Mouse (Mus musculus) thymus, postnatal 0 days (tissue): ENCODE data around the gene Hes7. TPM values are rescaled to one million over a fixed set of nuclear protein-coding genes. Genes with fewer than 3 reads are reported as not detected.

ENCODE experiments used
- DNase-seq: peaks from one replicate; pipeline ENCODE4 v3.0.0-alpha.2; 2015; ENCODE audit warnings: low spot score
- polyA plus RNA-seq: library from polyadenylated mRNA; unstranded; fragments of >200 nt; fragmentation: Nextera tagmentation; extraction: Ambion mirVana; gene quantifications from 2 replicates; pipeline ENCODE4 v1.2.1, GENCODE M21; 2015

Hes7 gene
- polyA plus RNA-seq = 0.39 and 0.71 TPM in 2 replicates

DNA sequence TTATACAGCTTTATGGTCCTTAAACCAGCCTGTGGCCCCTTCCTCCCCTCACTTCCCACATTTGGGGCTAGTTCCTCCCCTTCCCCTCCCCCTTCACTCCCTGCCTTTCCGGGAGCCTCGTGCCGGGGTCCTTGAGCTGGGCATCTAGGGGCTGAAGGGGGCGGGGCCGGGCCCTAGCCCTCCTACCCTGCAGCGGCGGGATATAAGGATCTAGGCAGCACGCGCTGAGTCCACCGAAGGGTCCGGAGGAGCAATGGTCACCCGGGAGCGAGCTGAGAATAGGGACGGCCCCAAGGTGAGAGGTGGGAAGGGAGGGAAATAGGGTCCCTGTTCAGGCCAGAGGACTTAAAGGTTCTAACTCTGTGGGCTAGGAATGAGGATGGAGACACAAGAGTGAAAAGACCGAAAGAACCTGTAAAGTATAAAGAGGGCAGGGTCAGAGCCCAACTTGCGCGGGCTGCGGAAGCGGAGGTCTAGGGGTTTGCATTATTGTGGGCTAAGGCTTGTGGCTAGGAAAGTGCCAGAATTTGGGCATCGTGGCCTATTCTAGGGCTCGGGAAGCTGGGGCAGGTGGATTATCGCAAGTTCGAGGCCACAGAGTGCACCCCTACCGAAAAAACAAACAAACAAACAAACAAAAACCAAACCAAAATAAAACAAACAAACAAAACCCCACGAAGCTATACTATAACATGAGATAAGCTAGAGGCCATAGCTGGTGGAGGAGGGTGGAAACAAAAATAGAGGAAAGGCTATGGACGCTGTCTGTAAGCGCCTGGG lies at the start of gene Hes7:
Gene Hes7 (plus strand): TSS at position 184 of the 780 bp plus-strand sequence.
- DNase-seq = no peak

DNA sequence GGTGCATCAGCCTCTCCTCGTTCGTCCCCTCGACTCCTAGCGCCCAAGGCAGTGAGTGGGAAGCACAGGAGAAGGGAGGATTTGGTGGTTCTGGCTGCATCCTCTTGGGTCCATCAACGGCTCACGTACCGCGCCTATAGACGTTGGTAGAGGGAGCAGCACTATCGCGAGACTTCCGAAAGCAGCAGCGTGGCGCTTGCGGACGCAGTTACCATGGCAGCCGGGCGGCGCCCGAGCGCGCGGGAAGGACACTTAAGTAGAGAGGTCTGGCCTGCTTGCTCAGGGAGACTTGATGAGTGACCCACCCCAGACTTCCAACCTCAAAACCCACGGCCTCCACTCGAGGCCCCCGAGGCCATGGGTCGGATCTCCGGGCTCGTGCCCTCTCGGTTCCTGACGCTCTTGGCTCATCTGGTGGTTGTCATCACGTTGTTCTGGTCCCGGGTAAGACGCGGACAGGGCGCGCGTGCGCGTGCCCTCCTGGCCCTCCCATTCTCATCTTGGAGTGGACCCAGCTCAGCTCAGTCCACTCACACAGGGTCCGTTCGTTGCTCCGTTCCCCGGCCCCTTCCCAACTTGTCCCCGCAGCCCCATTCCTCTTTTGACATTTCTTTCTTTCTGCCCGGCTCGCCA lies 49.5 kb upstream of the Hes7 start, which contains the start of gene Tmem107:
Gene Tmem107 (plus strand): TSS at position 217 of the 633 bp plus-strand sequence.
- peak; percentile 95 for DNase-seq

DNA sequence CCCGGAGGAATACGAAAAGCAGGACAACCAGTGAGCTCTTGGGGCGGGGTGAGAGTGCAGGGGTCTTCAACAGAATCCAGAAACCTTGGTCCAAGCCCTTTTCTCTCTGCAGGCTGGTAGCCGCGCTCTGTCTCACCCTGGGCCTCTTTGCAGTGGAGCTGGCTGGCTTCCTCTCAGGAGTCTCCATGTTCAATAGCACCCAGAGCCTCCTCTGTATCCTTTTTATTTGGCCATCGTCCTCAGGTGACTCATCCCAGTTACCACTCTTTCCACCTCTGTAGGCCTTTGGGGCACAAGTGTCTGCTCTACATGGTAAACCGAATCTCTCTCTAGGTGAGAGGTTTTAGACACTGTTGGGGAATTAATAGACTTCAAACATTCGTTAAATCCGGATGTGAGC lies 48.9 kb upstream of the Hes7 start:
- DNase-seq = no peak

DNA sequence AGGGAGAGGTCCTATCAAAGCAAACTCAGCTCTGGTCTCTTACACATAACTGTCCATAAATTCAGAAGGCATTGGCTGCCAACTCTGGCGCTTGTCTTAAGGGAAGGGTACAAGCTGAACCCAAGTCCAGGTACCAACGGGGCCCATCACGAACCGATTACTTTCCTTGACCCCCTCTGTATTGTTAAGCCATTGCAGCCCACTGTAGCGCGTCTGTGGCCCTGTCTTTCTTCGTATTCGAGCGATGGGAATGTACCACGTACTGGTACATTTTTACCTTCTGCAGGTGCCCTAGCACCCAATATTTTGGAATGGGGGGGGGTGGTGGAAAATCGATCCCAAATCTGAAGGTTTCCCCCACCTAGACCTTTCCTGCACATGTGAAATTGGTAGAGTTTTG lies 48.0 kb upstream of the Hes7 start:
- DNase-seq = no peak

DNA sequence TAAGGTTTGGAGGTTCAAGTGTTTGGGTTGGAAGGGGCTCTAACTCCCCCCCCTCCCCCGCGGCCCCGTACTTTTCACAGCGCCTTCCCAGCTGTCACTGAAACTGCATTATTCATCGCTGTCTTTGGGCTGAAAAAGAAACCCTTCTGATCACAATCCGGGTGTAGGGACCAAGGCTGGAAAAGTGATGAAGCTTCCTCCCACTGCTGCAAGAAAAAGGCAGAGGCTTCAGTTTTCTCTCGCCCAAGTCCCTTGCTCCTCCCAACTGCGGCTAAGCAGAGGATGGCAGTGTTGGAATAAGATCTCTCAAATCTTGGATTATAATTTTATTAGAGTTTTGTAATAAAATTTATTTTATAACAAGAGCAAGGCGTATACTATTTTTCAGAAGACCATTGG lies 47.5 kb upstream of the Hes7 start:
- DNase-seq = no peak

DNA sequence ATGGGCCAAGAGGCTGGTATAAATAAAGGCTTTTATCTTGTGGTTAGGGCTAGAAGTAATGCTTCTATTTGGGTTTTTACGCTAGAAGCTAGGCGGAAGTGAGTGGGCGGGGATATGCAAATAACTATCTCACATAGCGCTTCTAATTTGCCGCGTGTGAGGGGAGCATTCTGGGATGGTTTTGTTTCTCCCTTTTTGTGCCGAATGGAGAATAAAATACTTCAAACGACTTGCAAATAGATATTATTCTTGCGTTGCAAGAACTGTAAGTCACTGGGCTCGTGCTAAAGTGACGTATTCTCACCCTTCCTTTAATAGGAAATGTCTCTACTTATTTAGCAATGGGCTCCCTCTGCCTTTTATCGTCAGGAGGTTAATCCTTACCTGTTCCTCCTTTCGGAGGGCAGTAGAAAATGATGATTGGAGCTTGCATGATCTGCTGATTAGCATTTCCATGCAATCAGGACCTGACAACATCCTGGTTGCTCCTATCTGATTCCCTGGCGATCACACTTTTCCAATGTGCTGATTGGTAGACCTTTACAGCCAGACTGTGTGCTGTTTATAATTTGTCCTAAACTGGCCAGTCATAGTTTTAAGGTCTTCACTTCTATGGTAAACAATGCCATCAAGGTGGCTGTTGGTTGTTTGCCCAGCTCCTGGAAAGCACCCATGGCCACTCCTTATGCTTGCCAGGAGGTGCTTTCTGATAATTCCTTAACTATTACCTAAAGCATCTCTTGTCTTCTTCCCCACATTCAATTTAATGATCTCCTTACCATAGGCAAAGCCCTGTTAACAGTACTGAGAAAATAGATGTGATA lies 46.9 kb upstream of the Hes7 start:
- peak; percentile 95 for DNase-seq

DNA sequence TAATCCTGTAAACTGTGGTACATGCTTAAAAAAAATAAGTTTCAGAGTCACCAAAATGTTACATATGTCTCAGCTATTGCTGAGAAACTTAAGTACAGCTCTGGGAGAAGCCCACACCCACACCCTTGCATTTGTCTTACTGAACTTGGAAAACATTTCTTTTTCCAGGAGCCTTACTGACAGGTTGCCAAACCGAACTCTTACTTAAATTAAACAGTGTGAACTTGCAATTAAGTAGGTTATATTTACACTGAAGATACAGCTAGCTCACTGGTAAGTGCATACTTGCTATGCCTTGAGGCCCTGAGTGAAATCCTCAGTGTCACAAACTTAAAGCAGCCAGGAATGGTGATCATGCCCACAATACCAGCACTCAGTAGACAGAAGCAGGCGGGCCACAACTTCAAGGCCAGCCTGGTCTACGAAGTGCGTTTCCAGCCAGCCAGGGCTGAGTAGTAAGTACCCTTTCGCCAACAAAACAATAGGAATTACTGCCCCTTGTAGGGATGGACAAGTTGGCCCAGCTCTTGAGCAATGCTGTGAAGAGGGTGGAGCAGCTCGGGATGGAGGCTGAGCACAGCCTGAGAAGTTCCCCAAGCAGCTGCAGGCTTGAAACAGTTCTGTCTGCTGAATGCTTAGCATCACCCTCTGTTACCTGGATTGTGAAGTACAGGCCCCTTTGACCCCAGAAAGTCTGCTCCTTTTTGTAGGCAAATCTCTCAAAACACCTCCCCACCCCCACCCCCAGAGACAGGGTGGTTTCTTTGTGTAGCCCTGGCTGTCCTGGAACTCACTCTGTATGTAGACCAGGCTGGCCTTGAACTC lies 46.0 kb upstream of the Hes7 start:
- DNase-seq = no peak

DNA sequence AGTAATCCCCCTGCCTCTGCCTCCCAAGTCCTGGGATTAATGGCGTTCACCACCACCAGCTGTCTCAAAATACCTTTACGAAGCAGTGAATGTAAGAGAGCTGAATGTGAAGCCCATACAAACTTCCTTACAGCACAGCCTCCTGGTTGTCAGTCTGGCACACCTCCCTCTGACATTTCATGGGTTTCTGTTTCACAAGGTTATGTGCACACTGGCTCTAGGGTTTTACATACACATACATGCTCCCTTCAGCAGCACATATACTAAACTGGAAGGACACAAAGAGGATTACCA lies 45.5 kb upstream of the Hes7 start:
- no peak for DNase-seq

DNA sequence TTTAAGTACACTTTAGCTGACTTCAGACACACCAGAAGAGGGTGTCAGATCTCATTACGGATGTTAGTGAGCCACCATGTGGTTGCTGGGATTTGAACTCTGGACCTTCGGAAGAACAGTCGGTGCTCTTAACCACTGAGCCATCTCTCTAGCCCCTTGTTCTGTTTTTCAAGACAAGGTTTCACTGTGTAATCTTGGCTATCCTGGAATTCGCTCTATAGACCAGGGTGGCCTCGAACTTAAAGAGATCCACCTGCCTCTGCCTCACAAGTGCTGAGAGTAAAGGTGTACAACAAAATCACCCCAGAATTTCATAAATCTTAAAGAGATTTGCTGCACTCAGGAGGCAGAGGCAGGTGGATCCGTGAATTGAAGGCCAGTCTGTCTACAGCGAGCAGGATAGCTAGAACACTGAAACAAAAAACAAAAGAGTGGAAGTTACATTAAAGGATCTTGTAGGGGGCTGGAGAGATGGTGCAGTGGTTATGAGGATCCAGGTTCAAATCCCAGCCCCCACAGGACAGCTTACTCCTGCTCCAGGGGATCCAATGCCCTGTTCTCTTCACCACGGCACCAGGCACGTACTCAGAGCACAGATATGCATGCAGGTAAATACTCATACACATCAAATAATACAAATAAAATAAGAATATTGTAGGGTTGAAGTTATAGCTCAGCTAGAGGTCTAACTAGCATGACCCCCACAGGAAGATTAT lies 44.3 kb upstream of the Hes7 start:
- no peak for DNase-seq

DNA sequence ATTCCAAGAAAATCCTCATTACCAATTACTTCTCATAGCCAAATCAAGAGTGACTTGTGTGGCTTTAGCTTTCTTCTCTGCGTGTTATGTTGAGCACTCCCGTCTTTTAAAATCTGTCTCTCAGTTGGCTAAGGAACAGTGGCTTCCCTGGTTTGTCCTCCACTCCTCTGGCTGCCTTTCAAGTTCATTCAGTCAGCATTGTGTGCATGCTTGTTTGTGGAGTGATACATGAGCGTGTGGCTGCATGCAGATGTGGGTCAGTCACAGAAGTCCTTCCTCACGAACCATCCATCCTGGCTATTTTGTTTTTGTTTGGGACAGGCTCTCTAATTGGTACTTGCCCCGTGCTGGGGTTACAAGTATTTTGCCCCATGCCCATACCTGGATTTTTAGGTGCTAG lies 43.6 kb upstream of the Hes7 start:
- no peak for DNase-seq

DNA sequence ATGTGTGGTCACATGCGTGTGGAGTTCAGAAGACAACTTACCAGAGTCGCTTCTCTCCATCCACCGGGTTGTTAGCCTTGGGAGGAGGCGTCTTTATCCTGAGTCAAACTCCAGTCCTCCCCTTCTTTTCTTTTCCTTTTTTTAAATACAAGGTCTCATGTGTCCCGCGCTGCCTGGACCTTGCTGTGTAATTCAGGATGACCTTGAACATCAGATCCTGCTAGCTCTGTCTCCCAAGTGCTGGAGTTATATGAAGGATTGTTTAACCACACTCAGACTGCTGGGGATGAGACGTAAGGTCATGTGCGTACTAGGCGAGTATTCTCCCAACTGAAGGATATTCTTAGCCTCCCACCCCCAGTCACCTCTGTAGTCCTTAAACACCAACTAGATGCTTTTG lies 42.9 kb upstream of the Hes7 start:
- DNase-seq = no peak

DNA sequence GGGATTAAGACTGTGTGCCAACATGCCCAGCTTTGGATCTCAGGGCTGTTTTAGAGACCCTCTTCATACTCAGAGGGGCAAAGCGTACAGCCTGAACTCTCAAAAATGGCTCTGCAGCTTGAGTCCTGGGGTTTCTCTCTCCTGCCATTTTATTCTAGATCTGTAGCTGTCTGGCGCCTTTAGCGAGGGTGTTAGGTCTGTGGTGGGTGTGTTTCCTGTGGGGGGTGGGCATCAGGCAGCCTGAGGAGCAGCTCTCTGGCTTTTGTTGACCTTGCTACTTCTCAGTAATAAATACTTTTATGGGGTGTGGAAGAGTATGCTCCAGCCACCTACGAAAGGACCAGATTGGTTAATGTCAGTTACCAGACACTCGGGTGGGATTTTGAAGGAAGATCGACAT lies 42.2 kb upstream of the Hes7 start:
- DNase-seq = no peak

DNA sequence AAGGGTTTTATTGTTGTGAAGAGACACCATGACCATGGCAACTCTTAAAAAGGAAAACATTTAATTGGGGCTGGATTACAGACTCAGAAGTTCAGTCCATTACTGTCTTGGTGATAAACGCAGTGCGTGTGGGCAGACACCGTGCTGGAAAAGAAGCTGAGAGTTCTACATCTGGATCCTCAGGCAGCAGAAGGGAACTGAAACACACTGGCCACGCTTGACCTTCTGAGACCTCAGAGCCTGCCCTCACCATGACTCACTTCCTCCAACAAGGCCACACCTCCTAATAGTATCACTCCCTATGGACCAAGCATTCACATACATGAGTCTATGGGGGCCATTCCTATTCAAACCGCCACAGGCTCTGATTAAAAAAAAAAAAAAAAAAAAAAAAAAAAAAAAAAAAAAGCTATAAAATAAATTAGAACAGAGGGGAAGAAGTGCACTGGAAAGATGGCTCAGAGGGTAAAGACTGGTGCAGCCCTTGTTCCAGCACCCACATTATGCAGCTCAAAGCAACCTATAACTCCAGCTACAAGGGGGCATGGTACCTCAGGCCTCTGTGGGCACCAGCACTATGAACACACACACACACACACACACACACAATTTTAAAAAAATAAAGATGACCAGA lies 41.3 kb upstream of the Hes7 start:
- no peak for DNase-seq

DNA sequence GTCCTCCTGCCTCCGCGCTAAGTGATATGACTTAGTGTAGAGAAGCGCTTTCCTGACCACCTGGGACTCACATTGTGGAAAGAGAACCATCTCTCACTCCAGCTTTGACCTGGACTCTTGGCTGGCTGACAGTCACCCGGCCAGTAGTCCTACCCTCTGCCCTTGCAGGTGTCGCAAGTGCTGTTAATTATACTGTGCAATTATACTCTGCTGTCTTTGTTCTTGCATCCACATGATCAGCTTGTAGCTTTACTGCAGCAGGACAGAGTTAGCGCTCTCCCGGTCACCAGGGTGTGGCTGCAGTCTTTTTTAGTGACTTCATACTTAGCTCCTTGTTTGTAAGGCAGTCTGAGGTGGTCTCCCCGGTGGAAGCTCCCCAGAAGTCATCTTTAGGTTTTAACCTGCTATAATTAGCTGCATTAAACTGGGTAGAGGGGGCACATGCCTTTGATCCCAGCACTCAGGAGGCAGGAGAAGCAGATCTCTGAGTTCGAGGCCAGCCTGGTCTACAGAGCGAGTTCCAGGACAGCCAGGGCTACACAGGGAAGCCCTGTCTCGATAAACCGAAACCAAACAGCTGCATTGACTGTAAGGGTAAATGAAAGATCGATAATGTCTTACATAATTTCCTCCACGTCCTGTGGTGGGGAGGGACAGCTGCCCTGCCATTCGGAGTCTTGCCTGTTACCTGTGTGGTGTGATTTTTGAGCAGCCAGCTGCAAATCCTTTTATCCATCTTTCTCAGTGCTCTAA lies 39.9 kb upstream of the Hes7 start:
- no peak for DNase-seq

DNA sequence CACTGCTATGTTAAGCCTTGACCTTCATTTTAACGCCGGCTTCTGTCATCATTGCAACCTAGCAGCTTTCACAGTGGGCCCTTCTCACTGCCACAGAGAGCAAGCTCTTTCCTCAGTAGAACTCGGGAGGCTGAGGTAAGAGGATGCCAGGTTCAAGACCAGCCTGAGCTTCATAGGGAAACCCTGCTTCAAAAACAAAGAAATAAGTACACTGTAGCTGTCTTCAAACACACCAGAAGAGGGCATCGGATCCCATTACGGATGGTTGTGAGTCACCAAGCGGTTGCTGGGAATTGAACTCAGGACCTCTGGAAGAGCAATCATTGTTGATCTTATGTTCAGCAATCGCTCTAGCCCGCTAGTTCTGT lies 39.4 kb upstream of the Hes7 start:
- DNase-seq = no peak

DNA sequence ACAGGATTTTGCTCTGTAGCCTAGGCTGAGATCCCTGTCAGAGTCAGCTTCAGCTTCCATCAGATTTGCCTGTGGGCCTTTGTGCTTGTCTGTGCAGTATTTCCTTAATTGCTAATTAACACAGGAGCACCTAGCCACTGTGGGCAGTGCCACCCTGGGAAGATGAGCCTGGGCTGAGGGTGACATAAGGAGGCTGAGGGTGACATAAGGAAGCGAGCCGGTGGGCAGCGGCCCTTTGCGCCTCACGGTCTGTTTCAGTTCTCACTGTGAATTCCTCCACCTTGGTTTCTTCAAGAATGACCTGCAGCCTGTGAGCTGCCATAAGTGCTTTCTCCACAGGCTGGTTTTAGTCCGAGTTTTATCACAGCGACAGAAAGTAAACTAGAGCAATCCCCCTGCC lies 38.6 kb upstream of the Hes7 start:
- no peak for DNase-seq

DNA sequence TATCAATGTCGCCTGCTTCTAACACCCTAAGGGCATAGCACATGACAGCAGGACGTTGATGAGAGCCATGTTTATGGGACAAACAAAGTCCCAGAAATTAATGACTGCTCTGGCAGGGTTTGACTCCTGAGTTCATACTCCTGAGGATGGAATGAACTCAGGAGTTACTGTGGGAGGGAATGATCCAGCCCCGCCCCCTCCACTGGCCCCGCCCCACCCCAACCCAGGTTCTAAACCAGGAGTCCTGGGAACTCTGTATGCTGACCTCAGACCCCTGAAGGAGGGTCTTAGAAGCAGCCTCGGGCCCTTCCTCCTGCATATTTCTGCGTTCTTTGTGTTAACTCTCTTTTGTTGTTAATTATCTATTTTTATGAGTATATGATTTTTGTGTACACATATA lies 34.6 kb upstream of the Hes7 start:
- no peak for DNase-seq

DNA sequence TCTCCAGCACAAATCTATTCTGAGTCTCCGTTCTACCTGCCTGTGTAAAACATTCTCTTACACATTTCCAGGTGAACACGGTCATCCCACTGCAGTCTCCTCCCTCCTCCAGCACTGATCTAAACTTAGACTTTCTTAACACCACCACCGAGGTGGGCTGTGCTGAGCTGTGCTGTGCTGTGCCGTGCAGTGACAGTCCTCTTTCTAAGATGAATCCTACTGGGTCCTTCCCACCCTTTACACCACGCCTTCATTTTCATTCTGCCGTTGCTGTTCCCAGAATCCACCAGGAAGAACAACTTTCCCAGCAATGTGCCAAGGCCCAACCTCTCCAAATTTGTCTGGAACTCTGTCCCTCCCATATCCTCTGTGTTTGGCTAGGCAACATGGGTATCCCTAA lies 33.8 kb upstream of the Hes7 start:
- DNase-seq = no peak

DNA sequence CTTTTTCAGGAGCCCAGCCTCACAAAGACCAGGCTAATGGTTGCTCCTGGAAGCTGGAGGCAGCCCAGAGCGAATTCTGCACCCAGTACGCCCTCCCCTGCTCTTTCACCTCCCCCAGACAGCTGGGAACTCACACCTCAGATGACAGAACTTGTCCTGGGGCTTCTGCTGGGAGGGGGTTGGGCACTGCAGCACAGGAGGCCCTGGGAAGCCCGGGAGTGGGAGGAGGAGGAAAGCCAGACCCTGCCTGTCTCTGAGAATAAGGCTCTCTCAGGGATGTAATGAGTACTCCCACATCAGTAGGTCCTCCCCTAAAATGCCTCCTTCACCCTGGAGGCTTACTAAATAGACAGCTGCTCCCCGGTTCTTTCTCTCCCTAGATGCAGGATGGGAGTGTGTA lies 33.1 kb upstream of the Hes7 start:
- DNase-seq = no peak

DNA sequence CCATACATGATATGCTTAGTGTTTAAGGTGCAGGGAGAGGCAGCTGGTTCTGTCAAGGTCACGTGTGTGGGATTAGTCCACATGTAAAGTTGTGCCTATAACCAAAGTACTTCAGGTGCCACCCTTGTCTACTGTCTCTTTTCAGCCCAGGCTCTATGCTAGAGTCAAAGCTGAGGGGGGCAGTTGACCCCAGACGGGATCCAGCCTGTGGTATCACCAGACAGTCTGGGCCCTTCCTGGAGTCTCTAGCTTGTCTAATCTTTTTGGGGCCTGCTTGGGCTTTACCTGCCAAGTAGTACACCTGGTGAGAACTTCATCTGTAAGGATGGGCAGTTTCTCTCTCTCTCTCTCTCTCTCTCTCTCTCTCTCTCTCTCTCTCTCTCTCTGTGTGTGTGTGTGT lies 32.6 kb upstream of the Hes7 start:
- DNase-seq = no peak
